In genomic region chr1:135728631-135729366, GRCm38 (mm10) we compare ENCODE assay signal across 8 mouse cellular contexts. TPM values are rescaled to one million over a fixed set of nuclear protein-coding genes. Genes with fewer than 3 reads are reported as not detected.
DNase-seq lines count a peak whose midpoint lies in the region; ATAC-seq and TF ChIP-seq lines count a peak whose summit lies in the region.

No protein-coding gene starts in this region.

- DNase-seq in CD4-positive, CD25-positive, alpha-beta regulatory T cell, adult 2 months (ENCODE audit: low read depth, low spot score) = peak; percentile 95
- peak; percentile 91 for DNase-seq in brain, embryonic 14.5 days (ENCODE audit: low read depth)
- peak; percentile 95 for DNase-seq in naive thymus-derived CD4-positive, alpha-beta T cell, adult 2 months (ENCODE audit: low read depth)
- DNase-seq in splenic B cell, adult 2 months (ENCODE audit: low read depth, low spot score) = peak; percentile 92

- no peak for TF ChIP-seq POLR2A in brain, embryonic 14.5 days (IDR thresholded peaks at IDR 0.05; ENCODE audit: borderline replicate concordance, extremely low read depth, insufficient read depth, insufficient read length, poor library complexity, severe bottlenecking)

- peak overlapping the region; percentile 65 for H3K4me3 ChIP-seq in heart, embryonic 12.5 days
- H3K4me3 ChIP-seq in kidney, embryonic 16.5 days (ENCODE audit: low read length) = peak overlapping the region; percentile 58
- H3K4me3 ChIP-seq in liver, embryonic 12.5 days = peak overlapping the region; percentile 72

- peak; percentile 82 for ATAC-seq in erythroblast, adult 5-6 weeks (replicated peaks; ENCODE audit: low FRiP score, poor library complexity, severe bottlenecking)
- ATAC-seq in heart, embryonic 12.5 days (ENCODE audit: insufficient number of reproducible peaks, low FRiP score) = peak; percentile 82
- peak; percentile 83 for ATAC-seq in kidney, embryonic 16.5 days (ENCODE audit: low FRiP score, low TSS enrichment)
- ATAC-seq in liver, embryonic 12.5 days = peak; percentile 89

- TF ChIP-seq CTCF in brain, embryonic 14.5 days (IDR thresholded peaks at IDR 0.05; ENCODE audit: borderline replicate concordance, extremely low read depth, insufficient read depth, insufficient read length) = no peak

- peak overlapping the region; percentile 75 for H3K4me2 ChIP-seq in heart, embryonic 12.5 days
- peak overlapping the region; percentile 73 for H3K4me2 ChIP-seq in kidney, embryonic 16.5 days (replicated peaks; ENCODE audit: low read depth, low read length)
- peak overlapping the region; percentile 89 for H3K4me2 ChIP-seq in liver, embryonic 12.5 days

- H3K9me3 ChIP-seq in heart, embryonic 12.5 days (replicated peaks) = no peaks in the 10 kb centered on the region
- no peaks in the 10 kb centered on the region for H3K9me3 ChIP-seq in kidney, embryonic 16.5 days (ENCODE audit: low read length)
- H3K9me3 ChIP-seq in liver, embryonic 12.5 days (replicated peaks) = no peaks in the 10 kb centered on the region

- no peaks in the 10 kb centered on the region for H3K27me3 ChIP-seq in heart, embryonic 12.5 days (replicated peaks)
- H3K27me3 ChIP-seq in kidney, embryonic 16.5 days (ENCODE audit: insufficient read depth, low read length) = no peaks in the 10 kb centered on the region
- no peaks in the 10 kb centered on the region for H3K27me3 ChIP-seq in liver, embryonic 12.5 days (replicated peaks)
- H3K27me3 ChIP-seq in splenic B cell, adult 2 months (ENCODE audit: control insufficient read depth, insufficient read depth, low read length, poor library complexity, severe bottlenecking) = no peaks in the 10 kb centered on the region

- H3K36me3 ChIP-seq in heart, embryonic 12.5 days = no peaks in the 10 kb centered on the region
- no peaks in the 10 kb centered on the region for H3K36me3 ChIP-seq in kidney, embryonic 16.5 days (ENCODE audit: insufficient read depth, low read length)
- H3K36me3 ChIP-seq in liver, embryonic 12.5 days = 0 out of 2 replicates have a peak, but pooled peaks cover 3% of the 10 kb centered on the region
- no peaks in the 10 kb centered on the region for H3K36me3 ChIP-seq in splenic B cell, adult 2 months (ENCODE audit: control insufficient read depth, insufficient read depth, low read length, poor library complexity, severe bottlenecking)

- under 1% methylated on average over 33 of the region's 35 CpGs for WGBS in heart, embryonic 12.5 days
- 2% methylated on average over 35 of the region's 35 CpGs for WGBS in kidney, embryonic 16.5 days
- 2% methylated on average over 35 of the region's 35 CpGs for WGBS in liver, embryonic 12.5 days (ENCODE audit: insufficient replicate concordance)

- H3K27ac ChIP-seq in heart, embryonic 12.5 days (ENCODE audit: poor library complexity, severe bottlenecking) = peak overlapping the region; percentile 96
- H3K27ac ChIP-seq in kidney, embryonic 16.5 days (ENCODE audit: low read length) = peak overlapping the region; percentile 95
- H3K27ac ChIP-seq in liver, embryonic 12.5 days = peak overlapping the region; percentile 82

- H3K9ac ChIP-seq in heart, embryonic 12.5 days = peak overlapping the region; percentile 92
- H3K9ac ChIP-seq in kidney, embryonic 16.5 days (replicated peaks; ENCODE audit: low read length) = peak overlapping the region; percentile 74
- peak overlapping the region; percentile 84 for H3K9ac ChIP-seq in liver, embryonic 12.5 days

- H3K4me1 ChIP-seq in heart, embryonic 12.5 days (replicated peaks) = peaks cover 58% of the 10 kb centered on the region
- peaks cover 50% of the 10 kb centered on the region for H3K4me1 ChIP-seq in kidney, embryonic 16.5 days (ENCODE audit: insufficient read depth, low read length)
- H3K4me1 ChIP-seq in liver, embryonic 12.5 days = peaks cover 62% of the 10 kb centered on the region

RNA-seq across cellular contexts. Expression of gene Csrp1, which starts 8.9 kb away (rescaled TPM):
- polyA plus RNA-seq in brain, embryonic 14.5 days (2012; rRNA removed) = 28.4 and 29.1 TPM in 2 replicates
- total RNA-seq in erythroblast, adult 5-6 weeks (2015; ENCODE audit: low replicate concordance) = 23.4 and 27.6 TPM in 2 replicates
- 21.5 and 23.1 TPM in 2 replicates for total RNA-seq in erythroblast, adult 5-6 weeks (2017; ENCODE audit: low replicate concordance)
- 266 and 270 TPM in 2 replicates for polyA plus RNA-seq in heart, embryonic 12.5 days (2016; fragmentation: Nextera tagmentation; extraction: Ambion mirVana)
- 141 and 157 TPM in 2 replicates for polyA plus RNA-seq in kidney, embryonic 16.5 days (2015; fragmentation: Nextera tagmentation; extraction: Ambion mirVana)
- polyA plus RNA-seq in liver, embryonic 12.5 days (2016; fragmentation: Nextera tagmentation; extraction: Ambion mirVana) = 56.2 and 60.7 TPM in 2 replicates

RNA-seq across cellular contexts. Expression of gene Phlda3, which starts 37.1 kb away (rescaled TPM):
- polyA plus RNA-seq in brain, embryonic 14.5 days (2012; rRNA removed) = 18.6 and 20.1 TPM in 2 replicates
- total RNA-seq in erythroblast, adult 5-6 weeks (2015; ENCODE audit: low replicate concordance) = not detected in 2 replicates
- not detected in 2 replicates for total RNA-seq in erythroblast, adult 5-6 weeks (2017; ENCODE audit: low replicate concordance)
- polyA plus RNA-seq in heart, embryonic 12.5 days (2016; fragmentation: Nextera tagmentation; extraction: Ambion mirVana) = 73.0 and 74.1 TPM in 2 replicates
- polyA plus RNA-seq in kidney, embryonic 16.5 days (2015; fragmentation: Nextera tagmentation; extraction: Ambion mirVana) = 79.6 and 87.5 TPM in 2 replicates
- 11.4 and 11.9 TPM in 2 replicates for polyA plus RNA-seq in liver, embryonic 12.5 days (2016; fragmentation: Nextera tagmentation; extraction: Ambion mirVana)

RNA-seq across cellular contexts. Expression of gene Tnni1, which starts 50.4 kb away (rescaled TPM):
- polyA plus RNA-seq in brain, embryonic 14.5 days (2012; rRNA removed) = 2.6 and 3.1 TPM in 2 replicates
- total RNA-seq in erythroblast, adult 5-6 weeks (2015; ENCODE audit: low replicate concordance) = not detected in 2 replicates
- not detected in 2 replicates for total RNA-seq in erythroblast, adult 5-6 weeks (2017; ENCODE audit: low replicate concordance)
- polyA plus RNA-seq in heart, embryonic 12.5 days (2016; fragmentation: Nextera tagmentation; extraction: Ambion mirVana) = 3,113 and 3,172 TPM in 2 replicates
- polyA plus RNA-seq in kidney, embryonic 16.5 days (2015; fragmentation: Nextera tagmentation; extraction: Ambion mirVana) = 21.9 and 23.5 TPM in 2 replicates
- polyA plus RNA-seq in liver, embryonic 12.5 days (2016; fragmentation: Nextera tagmentation; extraction: Ambion mirVana) = 10.5 and 12.9 TPM in 2 replicates

Comparison
In these comparisons a context has a peak if more than half of its experiments do, and no peak if none do; other contexts are left out.
1. Peak in every context shown above with its lines: DNase-seq, ATAC-seq, H3K4me3 ChIP-seq and H3K27ac ChIP-seq.
2. RNA of gene Tnni1, which starts 50.4 kb away (polyA plus RNA-seq): 3,113 to 3,172 TPM in heart, embryonic 12.5 days; 21.9 to 23.5 TPM in kidney, embryonic 16.5 days, 10.5 to 12.9 TPM in liver, embryonic 12.5 days and 2.6 to 3.1 TPM in brain, embryonic 14.5 days; every median in the first group is over 100 times any median in the second.